Mouse (Mus musculus): ENCODE measurements around the gene Cic.
"Not testable (repeated sequence)": the region's sequence is repeated elsewhere in the genome, so short reads cannot be mapped to it uniquely, and the experiment has no call there.

Cic gene

GRCm38 (mm10) chr7:25244562-25245369 lies 22.7 kb upstream of the Cic start:
- DNase-seq (ENCODE audit: low spot score): no peak

- DNase-seq (ENCODE audit: low spot score): peak; percentile 62
Measured at GRCm38 (mm10) chr7:25246079-25246758, 21.3 kb upstream of the Cic start.

- DNase-seq (ENCODE audit: low spot score): no peak
Measured at GRCm38 (mm10) chr7:25246759-25247137, 20.8 kb upstream of the Cic start.

- no peak for DNase-seq (ENCODE audit: low spot score)
Measured at GRCm38 (mm10) chr7:25247498-25247897, 20.0 kb upstream of the Cic start.

- DNase-seq (ENCODE audit: low spot score): no peak
Measured at GRCm38 (mm10) chr7:25248018-25248647, 19.4 kb upstream of the Cic start.

GRCm38 (mm10) chr7:25248846-25249313 lies 18.6 kb upstream of the Cic start:
- DNase-seq (ENCODE audit: low spot score): no peak

- DNase-seq (ENCODE audit: low spot score): peak; percentile 76
Measured at GRCm38 (mm10) chr7:25249314-25250140, 18.0 kb upstream of the Cic start.

GRCm38 (mm10) chr7:25250141-25250972 lies 17.1 kb upstream of the Cic start, which contains the start of gene Erf:
TSS of gene Erf (minus strand) at chr7:25250761.
- DNase-seq (ENCODE audit: low spot score): peak; percentile 94

GRCm38 (mm10) chr7:25251071-25251791 lies 16.3 kb upstream of the Cic start:
- DNase-seq (ENCODE audit: low spot score): no peak

GRCm38 (mm10) chr7:25251822-25252221 lies 15.7 kb upstream of the Cic start:
- no peak for DNase-seq (ENCODE audit: low spot score)

GRCm38 (mm10) chr7:25261896-25262295 lies 5.6 kb upstream of the Cic start:
- no peak for DNase-seq (ENCODE audit: low spot score)

- DNase-seq (ENCODE audit: low spot score): no peak
Measured at GRCm38 (mm10) chr7:25263968-25264870, 3.3 kb upstream of the Cic start.

- not testable (repeated sequence) for DNase-seq (ENCODE audit: low spot score)
Measured at GRCm38 (mm10) chr7:25265743-25266142, 1.8 kb upstream of the Cic start.

GRCm38 (mm10) chr7:25266180-25266962 lies 1.1 kb upstream of the Cic start:
- no peak for DNase-seq (ENCODE audit: low spot score)

- DNase-seq (ENCODE audit: low spot score): peak; percentile 100
Measured at GRCm38 (mm10) chr7:25267751-25268463, 403 bp downstream of the Cic start.

GRCm38 (mm10) chr7:25268588-25268987 lies 1.1 kb downstream of the Cic start:
- no peak for DNase-seq (ENCODE audit: low spot score)

GRCm38 (mm10) chr7:25269029-25269428 lies 1.5 kb downstream of the Cic start:
- DNase-seq (ENCODE audit: low spot score): no peak
